Mouse (Mus musculus) hindbrain, embryonic 12.5 days (tissue): ENCODE measurements around the gene Mogs. TPM values are rescaled to one million over a fixed set of nuclear protein-coding genes. Genes with fewer than 3 reads are reported as not detected.

Experiments used
- ATAC-seq: fragments of 200-750 bp; cut with Nextera tagmentation; 2 replicates; pipeline ENCODE4 v1.8.0; 2017; ENCODE audit warnings: moderate TSS enrichment; ENCODE audit not compliant: low FRiP score
- H3K27ac ChIP-seq: fragments of 300-500 bp; sonication (generic); 2 replicates; pipeline ENCODE4 v1.5.1; 2016; ENCODE audit warnings: mild to moderate bottlenecking
- H3K27me3 ChIP-seq: fragments of 300-500 bp; sonication (generic); 2 replicates; pipeline ENCODE4 v1.6.1; 2016; ENCODE audit warnings: mild to moderate bottlenecking
- H3K36me3 ChIP-seq: fragments of 300-500 bp; sonication (generic); 2 replicates; pipeline ENCODE4 v1.6.1; 2016; ENCODE audit warnings: mild to moderate bottlenecking
- H3K4me1 ChIP-seq: fragments of 300-500 bp; sonication (generic); 2 replicates; pipeline ENCODE4 v1.6.1; 2016
- H3K4me2 ChIP-seq: fragments of 300-500 bp; sonication (generic); replicated peaks from 2 replicates; pipeline ENCODE4 v1.6.1; 2016; ENCODE audit warnings: mild to moderate bottlenecking
- H3K4me3 ChIP-seq: fragments of 300-500 bp; sonication (generic); 2 replicates; pipeline ENCODE4 v1.5.1; 2016; ENCODE audit warnings: mild to moderate bottlenecking
- H3K9ac ChIP-seq: fragments of 300-500 bp; sonication (generic); 2 replicates; pipeline ENCODE4 v1.6.1; 2016; ENCODE audit warnings: mild to moderate bottlenecking, moderate library complexity
- H3K9me3 ChIP-seq: fragments of 300-500 bp; sonication (generic); replicated peaks from 2 replicates; pipeline ENCODE4 v1.6.1; 2016; ENCODE audit warnings: mild to moderate bottlenecking
- WGBS: fragments of 180-500 bp; shearing (Covaris S2); methylation state at CpG from one replicate; pipeline ENCODE4 v1.1.7; 2016; 5-methylcytosine and 5-hydroxymethylcytosine counted together
- polyA plus RNA-seq: library from polyadenylated mRNA; unstranded; fragments of >200 nt; fragmentation: Nextera tagmentation; extraction: Ambion mirVana; gene quantifications from 2 replicates; pipeline ENCODE4 v1.2.1, GENCODE M21; 2016

The Mogs gene
- polyA plus RNA-seq, 1 experiment from 2014 or later: 42.6 TPM

DNA sequence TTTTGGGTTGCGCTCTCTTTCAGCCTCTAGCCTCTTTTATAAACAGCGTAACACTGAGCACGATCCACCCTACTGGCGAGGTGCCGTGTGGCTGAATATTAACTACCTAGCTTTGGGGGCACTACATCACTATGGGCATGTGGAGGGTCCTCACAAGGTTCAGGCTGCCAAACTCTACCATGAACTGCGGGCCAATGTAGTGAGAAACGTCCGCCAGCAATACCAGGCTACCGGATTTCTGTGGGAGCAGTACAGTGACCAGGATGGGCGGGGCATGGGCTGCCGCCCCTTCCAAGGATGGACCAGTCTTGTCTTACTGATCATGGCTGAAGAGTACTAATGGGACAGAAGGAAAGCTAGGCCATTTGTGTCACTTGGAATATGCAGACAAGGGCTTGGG lies 3.1 kb downstream of the Mogs start:
- no peak overlapping the region for H3K9ac ChIP-seq
- peaks cover 29% of the 10 kb centered on the region for H3K36me3 ChIP-seq
- no peak for ATAC-seq
- peaks cover 59% of the 10 kb centered on the region for H3K4me1 ChIP-seq
- H3K9me3 ChIP-seq: no peaks in the 10 kb centered on the region
- H3K4me3 ChIP-seq: no peak overlapping the region
- 0 out of 2 replicates have a peak overlapping the region, but pooled peaks have one; percentile 23 for H3K27ac ChIP-seq
- WGBS: 84% methylated on average over 11 of the region's 11 CpGs
- no peaks in the 10 kb centered on the region for H3K27me3 ChIP-seq
- no peak overlapping the region for H3K4me2 ChIP-seq

GRCm38 (mm10) chr6:83118825-83119733 lies 3.8 kb downstream of the Mogs start:
- 89% methylated on average over 14 of the region's 14 CpGs for WGBS
- peak overlapping the region; percentile 82 for H3K4me3 ChIP-seq
- peak overlapping the region; percentile 91 for H3K9ac ChIP-seq

DNA sequence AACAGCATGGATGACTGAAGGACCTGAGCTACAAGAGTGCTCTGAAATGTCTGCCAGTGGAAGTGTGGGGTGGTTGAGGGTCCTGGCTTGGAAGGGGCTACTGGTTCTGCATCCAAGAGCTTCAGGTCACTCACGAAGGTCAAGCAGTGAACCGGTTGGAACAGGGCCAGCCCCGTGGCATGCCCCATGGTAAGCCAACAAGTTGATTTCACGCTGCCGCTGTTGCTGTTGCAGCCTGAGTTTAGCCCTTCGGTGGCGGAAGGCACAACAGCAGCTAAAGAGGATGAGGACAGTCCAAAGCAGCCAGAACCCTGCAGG lies 4.4 kb downstream of the Mogs start:
- Histone ChIP-seq H3K4me3 (peak overlapping the region; percentile 82), H3K36me3 (peaks cover 29% of the 10 kb centered on the region), H3K4me2 (peak overlapping the region; percentile 84), H3K9me3 (no peaks in the 10 kb centered on the region), H3K27ac (peak overlapping the region; percentile 97; the same call in 1 of the 2 replicates), H3K9ac (peak overlapping the region; percentile 91), H3K27me3 (no peaks in the 10 kb centered on the region), H3K4me1 (peaks cover 67% of the 10 kb centered on the region)
- WGBS: 75% methylated on average over 7 of the region's 7 CpGs
- no peak for ATAC-seq

More at GRCm38 (mm10) chr6:83118825-83119733, 3.8 kb downstream of the Mogs start:
- Histone ChIP-seq H3K4me1 (peaks cover 65% of the 10 kb centered on the region), H3K27me3 (no peaks in the 10 kb centered on the region), H3K4me2 (peak overlapping the region; percentile 84), H3K36me3 (peaks cover 29% of the 10 kb centered on the region), H3K27ac (no peak overlapping the region), H3K9me3 (no peaks in the 10 kb centered on the region)
- no peak for ATAC-seq

DNA sequence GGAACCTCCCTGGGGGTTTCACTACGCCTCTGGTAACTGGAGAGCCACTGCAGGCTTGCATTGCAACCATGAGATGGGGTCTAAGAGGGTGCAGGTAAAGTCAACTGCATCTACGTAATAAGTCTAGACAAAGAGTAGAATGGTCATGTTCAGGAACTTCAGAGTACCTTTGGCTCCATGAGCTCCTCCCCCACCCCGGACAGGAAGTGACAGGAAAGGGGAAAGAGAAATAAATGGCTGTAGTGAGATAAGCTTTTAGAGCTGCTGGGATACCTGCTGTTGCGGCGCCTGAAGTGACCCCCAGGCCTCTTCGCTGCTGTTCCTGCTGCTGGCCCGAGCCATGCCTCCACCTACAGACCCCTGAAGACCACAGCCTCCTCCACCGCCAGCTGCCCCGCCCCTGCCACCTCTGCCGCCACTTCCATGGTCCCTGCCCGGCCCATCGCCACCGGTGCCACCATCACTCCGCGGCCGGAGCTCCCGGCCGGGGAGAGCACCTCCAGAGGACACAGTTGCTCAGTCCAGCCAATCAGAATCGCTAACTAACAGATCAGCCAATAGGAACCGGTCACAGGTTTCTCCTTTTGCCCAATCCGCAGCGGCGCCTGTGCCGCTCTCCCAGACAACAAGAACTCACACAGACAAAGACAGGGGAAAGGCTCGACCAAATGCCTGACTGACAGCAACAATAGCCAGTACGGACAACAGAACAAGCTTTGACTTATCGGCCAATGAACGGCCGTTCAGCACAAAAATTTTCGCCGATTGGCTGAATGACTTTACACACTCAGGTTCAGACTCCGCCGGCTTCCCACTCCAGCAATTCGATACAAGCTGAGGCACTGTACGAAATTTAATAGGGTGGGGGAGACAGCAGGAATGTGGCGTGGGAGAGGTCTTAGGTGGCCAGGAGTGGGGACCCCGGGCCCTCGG lies 5.9 kb downstream of the Mogs start, which contains the start of gene Wbp1:
Gene Wbp1, minus strand, starts transcription at position 630 of the 933 bp plus-strand sequence.
- peak within 1 kb of the TSS; percentile 97 for H3K9ac ChIP-seq
- H3K4me2 ChIP-seq: peak within 1 kb of the TSS; percentile 95
- H3K27me3 ChIP-seq: no peaks in the 10 kb centered on the region
- H3K27ac ChIP-seq: peak within 1 kb of the TSS; percentile 99
- H3K4me3 ChIP-seq: peak within 1 kb of the TSS; percentile 82
- peak; percentile 94 for ATAC-seq
- H3K9me3 ChIP-seq: no peaks in the 10 kb centered on the region
- peaks cover 29% of the 10 kb centered on the region for H3K36me3 ChIP-seq
- WGBS: under 1% methylated on average over 38 of the region's 38 CpGs
- H3K4me1 ChIP-seq: peaks cover 64% of the 10 kb centered on the region

DNA sequence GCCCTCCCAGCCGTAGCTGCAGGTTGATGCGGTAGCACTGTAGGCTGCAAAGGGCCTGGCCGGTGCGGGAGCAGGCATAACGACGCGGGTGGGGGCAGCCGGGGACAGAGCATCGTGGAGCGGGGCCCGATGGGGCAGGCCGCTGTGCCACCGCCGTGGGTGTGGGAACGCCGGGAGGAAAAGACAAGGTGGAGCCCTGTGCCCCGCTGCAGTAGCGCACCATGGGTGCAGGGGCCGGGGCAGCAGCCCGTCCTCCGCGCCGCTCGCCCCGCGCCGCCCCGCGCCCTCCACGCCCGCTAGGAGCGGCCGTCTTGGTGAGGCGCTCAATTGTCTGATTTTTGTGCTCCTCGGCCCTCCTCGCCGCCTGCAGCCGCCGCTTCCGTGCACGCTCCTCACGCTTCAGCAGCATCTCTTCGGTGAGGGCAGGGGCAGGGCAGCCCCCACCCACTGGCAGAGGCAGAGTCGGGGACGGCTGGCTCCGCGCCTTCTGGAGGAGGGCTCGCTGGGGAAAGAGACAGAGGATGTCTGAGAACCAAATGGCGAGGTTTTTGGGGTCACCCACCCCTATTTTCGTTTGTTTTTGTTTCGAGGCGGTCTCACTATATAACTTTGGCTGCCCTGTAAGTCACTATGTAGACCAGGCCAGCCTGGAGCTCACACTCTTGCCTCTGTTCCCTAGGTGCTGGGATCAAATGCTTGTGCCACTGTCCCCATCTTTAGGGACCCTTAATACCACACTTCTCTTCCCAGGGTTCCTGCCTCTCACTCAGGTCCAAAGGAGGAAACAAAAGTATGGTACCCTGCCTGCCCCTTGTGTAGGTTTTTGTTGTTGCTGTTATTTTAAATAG lies 6.8 kb downstream of the Mogs start:
- Histone ChIP-seq H3K27ac (peak overlapping the region; percentile 99), H3K9me3 (no peaks in the 10 kb centered on the region), H3K36me3 (peaks cover 27% of the 10 kb centered on the region), H3K4me2 (peak overlapping the region; percentile 95), H3K4me3 (peak overlapping the region; percentile 82), H3K4me1 (peaks cover 55% of the 10 kb centered on the region), H3K9ac (peak overlapping the region; percentile 97), H3K27me3 (no peaks in the 10 kb centered on the region)
- WGBS: 2% methylated on average over 46 of the region's 52 CpGs
- ATAC-seq: peak; percentile 11; the same call in 1 of the 2 replicates

DNA sequence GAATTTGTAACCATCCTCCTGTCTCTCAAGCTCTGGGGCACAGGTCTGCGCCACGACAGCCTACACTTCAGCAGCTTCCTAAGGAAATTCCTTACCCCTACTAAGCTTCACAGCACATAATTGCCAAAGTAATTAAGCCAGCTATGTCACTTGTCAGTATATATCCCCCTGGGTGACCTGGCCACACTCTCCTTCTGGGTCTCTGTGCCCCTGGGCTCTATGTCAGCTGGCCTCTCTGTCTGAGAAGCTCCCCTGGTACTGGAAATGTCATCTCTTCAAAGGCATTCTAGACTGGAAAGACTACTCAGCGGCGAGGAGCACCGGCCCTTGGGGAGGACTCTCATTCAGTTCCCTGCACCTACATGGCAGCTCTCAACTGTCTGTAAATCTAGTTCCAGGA lies 7.7 kb downstream of the Mogs start:
- Histone ChIP-seq H3K4me1 (peaks cover 48% of the 10 kb centered on the region), H3K4me2 (peak overlapping the region; percentile 95), H3K27me3 (no peaks in the 10 kb centered on the region), H3K36me3 (peaks cover 18% of the 10 kb centered on the region), H3K9ac (peak overlapping the region; percentile 97; the same call in 1 of the 2 replicates), H3K9me3 (no peaks in the 10 kb centered on the region), H3K27ac (no peak overlapping the region), H3K4me3 (peak overlapping the region; percentile 82)
- WGBS: 67% methylated on average over 5 of the region's 5 CpGs
- ATAC-seq: no peak

DNA sequence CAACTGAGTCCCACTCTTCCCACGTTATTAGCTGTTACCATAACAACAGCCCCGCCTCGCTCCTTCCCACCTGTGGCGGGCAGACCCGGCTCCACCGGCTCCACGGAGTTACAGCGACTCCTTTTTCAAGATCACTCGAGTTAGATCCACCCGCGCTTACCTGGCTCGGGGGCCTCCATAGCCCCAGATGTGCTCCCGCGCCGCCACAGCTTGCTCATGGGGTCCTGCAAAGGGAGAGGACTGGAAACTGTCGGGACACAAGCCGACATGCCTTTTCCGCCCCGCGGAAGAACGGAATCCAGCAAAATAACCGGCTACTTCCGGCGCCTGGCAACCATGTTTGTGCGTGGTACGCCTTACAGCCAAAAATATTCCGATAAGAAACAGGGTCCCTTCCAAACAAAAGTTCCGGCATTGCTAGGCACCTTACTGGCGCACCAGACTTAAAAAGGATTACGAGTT lies 9.6 kb downstream of the Mogs start:
- peak overlapping the region; percentile 71 for H3K4me2 ChIP-seq
- no peak for ATAC-seq
- WGBS: under 1% methylated on average over 30 of the region's 30 CpGs
- H3K27ac ChIP-seq: peak overlapping the region; percentile 74
- H3K4me3 ChIP-seq: peak overlapping the region; percentile 69
- no peaks in the 10 kb centered on the region for H3K9me3 ChIP-seq
- H3K4me1 ChIP-seq: peaks cover 37% of the 10 kb centered on the region
- no peaks in the 10 kb centered on the region for H3K27me3 ChIP-seq
- no peaks in the 10 kb centered on the region for H3K36me3 ChIP-seq
- H3K9ac ChIP-seq: peak overlapping the region; percentile 79

GRCm38 (mm10) chr6:83125331-83125730 lies 10.0 kb downstream of the Mogs start, which contains the start of gene Ino80b:
TSS of gene Ino80b (minus strand) at chr6:83125431.
- Histone ChIP-seq H3K4me2 (peak within 1 kb of the TSS; percentile 71), H3K27ac (peak within 1 kb of the TSS; percentile 74), H3K36me3 (no peaks in the 10 kb centered on the region), H3K27me3 (no peaks in the 10 kb centered on the region), H3K4me3 (peak within 1 kb of the TSS; percentile 69), H3K9ac (peak within 1 kb of the TSS; percentile 79), H3K4me1 (peaks cover 32% of the 10 kb centered on the region), H3K9me3 (no peaks in the 10 kb centered on the region)
- WGBS: 23% methylated on average over 5 of the region's 5 CpGs
- no peak for ATAC-seq

DNA sequence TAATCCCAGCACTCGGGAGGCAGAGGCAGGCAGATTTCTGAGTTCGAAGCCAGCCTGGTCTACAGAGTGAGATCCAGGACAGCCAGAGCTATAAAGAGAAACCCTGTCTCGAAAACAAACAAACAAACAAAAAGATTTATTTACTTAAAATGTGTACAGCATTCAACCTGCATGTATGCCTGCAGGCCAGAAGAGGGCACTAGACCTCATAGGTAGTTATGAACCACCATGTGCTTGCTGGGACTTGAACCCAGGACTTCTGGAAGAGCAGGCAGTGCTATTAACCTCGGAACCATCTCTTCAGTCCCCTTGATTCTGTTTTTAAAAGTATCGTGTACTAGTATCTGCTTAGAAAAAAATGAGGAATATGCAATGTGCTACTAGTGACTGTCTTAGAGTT lies 12.1 kb downstream of the Mogs start:
- H3K9me3 ChIP-seq: no peaks in the 10 kb centered on the region
- no peak for ATAC-seq
- no peak overlapping the region for H3K4me3 ChIP-seq
- no peak overlapping the region for H3K9ac ChIP-seq
- H3K36me3 ChIP-seq: no peaks in the 10 kb centered on the region
- no peaks in the 10 kb centered on the region for H3K27me3 ChIP-seq
- peaks cover 24% of the 10 kb centered on the region for H3K4me1 ChIP-seq
- WGBS: 95% methylated on average over 5 of the region's 5 CpGs
- no peak overlapping the region for H3K4me2 ChIP-seq
- no peak overlapping the region for H3K27ac ChIP-seq

DNA sequence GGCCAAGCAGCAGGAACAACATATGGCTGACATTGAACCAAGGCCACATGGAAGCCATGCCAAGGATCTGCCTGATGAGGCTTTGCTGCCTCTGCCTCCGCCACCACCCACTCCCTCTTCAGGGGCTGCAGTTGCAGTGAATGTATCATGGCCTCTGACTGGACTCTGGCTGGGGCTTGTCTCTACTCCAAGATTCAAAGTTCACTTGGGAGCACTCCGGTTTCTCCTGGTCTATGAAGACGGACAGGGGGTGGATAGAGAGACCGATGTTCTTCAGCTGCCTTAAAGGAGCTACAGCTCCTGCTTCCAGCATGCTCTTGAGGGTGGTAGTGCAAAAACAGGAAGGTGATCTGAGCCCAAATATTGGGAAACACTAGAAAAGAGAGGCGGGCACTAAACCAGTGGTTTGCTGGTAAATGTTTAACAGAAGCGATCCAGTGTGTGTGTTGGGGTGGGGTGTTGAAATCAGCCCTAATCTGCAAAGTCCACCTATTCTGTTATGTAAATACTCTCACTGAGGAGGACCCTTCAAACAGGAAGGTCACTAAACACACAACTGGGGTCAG lies 16.3 kb downstream of the Mogs start:
- Histone ChIP-seq H3K4me3 (no peak overlapping the region), H3K36me3 (no peaks in the 10 kb centered on the region), H3K9ac (no peak overlapping the region), H3K9me3 (no peaks in the 10 kb centered on the region), H3K4me2 (no peak overlapping the region), H3K4me1 (peaks cover 18% of the 10 kb centered on the region), H3K27me3 (peaks cover 16% of the 10 kb centered on the region), H3K27ac (no peak overlapping the region)
- 73% methylated on average over 6 of the region's 6 CpGs for WGBS
- no peak for ATAC-seq
